Mouse (Mus musculus): ENCODE measurements at regions not wholly inside any gene's neighbourhood (a gene's known extent, or its start where the extent isn't known, plus 50 kb on each side); places are given as distances from the start of the nearest gene placed in this dataset.

GRCm38 (mm10) chr8:115420131-115420530, 287.5 kb downstream of the Maf start:
- ATAC-seq (ENCODE audit: low read depth) = no peak

GRCm38 (mm10) chr8:115418056-115418455, 289.5 kb downstream of the Maf start:
- Histone ChIP-seq H3K36me3 (ENCODE audit: control insufficient read depth, insufficient read depth, low read length) (no peaks in the 10 kb centered on the region), H3K4me1 (replicated peaks; ENCODE audit: control insufficient read depth, insufficient read depth, low read length) (no peaks in the 10 kb centered on the region), H3K27me3 (ENCODE audit: control insufficient read depth, insufficient read depth, low read depth, low read length) (no peaks in the 10 kb centered on the region), H3K27ac (ENCODE audit: low read length) (no peak overlapping the region), H3K4me2 (ENCODE audit: low read depth, low read length) (no peak overlapping the region), H3K9ac (ENCODE audit: low read length) (no peak overlapping the region), H3K9me3 (ENCODE audit: control insufficient read depth, low read length) (no peaks in the 10 kb centered on the region), H3K4me3 (ENCODE audit: low read length) (no peak overlapping the region)
- whole genome bisulfite sequencing = 50% methylated on average over 6 of the region's 6 CpGs
- ATAC-seq (ENCODE audit: low read depth) = no peak

More at GRCm38 (mm10) chr8:115420131-115420530, 287.5 kb downstream of the Maf start:
- Histone ChIP-seq H3K4me2 (ENCODE audit: low read depth, low read length) (no peak overlapping the region), H3K27me3 (ENCODE audit: control insufficient read depth, insufficient read depth, low read depth, low read length) (no peaks in the 10 kb centered on the region), H3K9ac (ENCODE audit: low read length) (no peak overlapping the region), H3K36me3 (ENCODE audit: control insufficient read depth, insufficient read depth, low read length) (no peaks in the 10 kb centered on the region), H3K9me3 (ENCODE audit: control insufficient read depth, low read length) (no peaks in the 10 kb centered on the region), H3K4me3 (ENCODE audit: low read length) (no peak overlapping the region), H3K4me1 (replicated peaks; ENCODE audit: control insufficient read depth, insufficient read depth, low read length) (no peaks in the 10 kb centered on the region), H3K27ac (ENCODE audit: low read length) (no peak overlapping the region)
- WGBS = 41% methylated on average over 6 of the region's 6 CpGs

GRCm38 (mm10) chr8:115414061-115414473, 293.5 kb downstream of the Maf start:
- no peak overlapping the region for H3K4me2 ChIP-seq (ENCODE audit: low read depth, low read length)
- H3K4me1 ChIP-seq (replicated peaks; ENCODE audit: control insufficient read depth, insufficient read depth, low read length) = no peaks in the 10 kb centered on the region
- no peak overlapping the region for H3K4me3 ChIP-seq (ENCODE audit: low read length)
- no peak overlapping the region for H3K27ac ChIP-seq (ENCODE audit: low read length)
- no peaks in the 10 kb centered on the region for H3K9me3 ChIP-seq (ENCODE audit: control insufficient read depth, low read length)
- H3K27me3 ChIP-seq (ENCODE audit: control insufficient read depth, insufficient read depth, low read depth, low read length) = no peaks in the 10 kb centered on the region
- no peaks in the 10 kb centered on the region for H3K36me3 ChIP-seq (ENCODE audit: control insufficient read depth, insufficient read depth, low read length)
- H3K9ac ChIP-seq (ENCODE audit: low read length) = no peak overlapping the region
- whole genome bisulfite sequencing = 18% methylated on average over 7 of the region's 7 CpGs
- peak; percentile 79 for ATAC-seq (ENCODE audit: low read depth)

GRCm38 (mm10) chr8:115411756-115412155, 295.8 kb downstream of the Maf start:
- Histone ChIP-seq H3K27ac (ENCODE audit: low read length) (no peak overlapping the region), H3K9ac (ENCODE audit: low read length) (no peak overlapping the region), H3K4me2 (ENCODE audit: low read depth, low read length) (no peak overlapping the region), H3K4me1 (replicated peaks; ENCODE audit: control insufficient read depth, insufficient read depth, low read length) (no peaks in the 10 kb centered on the region), H3K4me3 (ENCODE audit: low read length) (no peak overlapping the region), H3K27me3 (ENCODE audit: control insufficient read depth, insufficient read depth, low read depth, low read length) (no peaks in the 10 kb centered on the region), H3K9me3 (ENCODE audit: control insufficient read depth, low read length) (peaks cover 3% of the 10 kb centered on the region), H3K36me3 (ENCODE audit: control insufficient read depth, insufficient read depth, low read length) (no peaks in the 10 kb centered on the region)
- no peak for ATAC-seq (ENCODE audit: low read depth)
- WGBS = 82% methylated on average over 5 of the region's 5 CpGs

DNA sequence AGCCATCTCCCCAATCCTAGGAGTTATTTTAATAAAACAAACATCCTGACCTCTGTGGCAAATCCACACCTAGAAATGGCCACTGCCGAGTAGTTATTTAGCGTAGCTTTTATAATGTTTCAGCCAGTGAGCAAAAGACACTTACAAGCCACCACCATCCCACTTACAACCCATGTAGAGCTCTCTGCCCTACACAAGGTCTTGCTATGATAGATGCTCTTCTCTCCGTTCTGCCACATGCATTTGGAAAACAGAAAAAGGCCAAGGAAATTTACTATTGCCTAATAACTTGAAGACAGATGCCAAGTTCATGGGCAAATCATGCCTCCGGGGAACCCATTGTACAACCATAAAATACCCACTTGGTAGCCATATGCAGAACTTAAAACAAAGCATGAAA, 296.5 kb downstream of the Maf start:
- 87% methylated on average over 4 of the region's 4 CpGs for WGBS
- no peaks in the 10 kb centered on the region for H3K36me3 ChIP-seq (ENCODE audit: control insufficient read depth, insufficient read depth, low read length)
- no peak overlapping the region for H3K4me3 ChIP-seq (ENCODE audit: low read length)
- H3K4me2 ChIP-seq (ENCODE audit: low read depth, low read length) = no peak overlapping the region
- H3K9ac ChIP-seq (ENCODE audit: low read length) = no peak overlapping the region
- peaks cover 3% of the 10 kb centered on the region for H3K9me3 ChIP-seq (ENCODE audit: control insufficient read depth, low read length)
- H3K27me3 ChIP-seq (ENCODE audit: control insufficient read depth, insufficient read depth, low read depth, low read length) = no peaks in the 10 kb centered on the region
- no peaks in the 10 kb centered on the region for H3K4me1 ChIP-seq (replicated peaks; ENCODE audit: control insufficient read depth, insufficient read depth, low read length)
- no peak for ATAC-seq (ENCODE audit: low read depth)
- no peak overlapping the region for H3K27ac ChIP-seq (ENCODE audit: low read length)

DNA sequence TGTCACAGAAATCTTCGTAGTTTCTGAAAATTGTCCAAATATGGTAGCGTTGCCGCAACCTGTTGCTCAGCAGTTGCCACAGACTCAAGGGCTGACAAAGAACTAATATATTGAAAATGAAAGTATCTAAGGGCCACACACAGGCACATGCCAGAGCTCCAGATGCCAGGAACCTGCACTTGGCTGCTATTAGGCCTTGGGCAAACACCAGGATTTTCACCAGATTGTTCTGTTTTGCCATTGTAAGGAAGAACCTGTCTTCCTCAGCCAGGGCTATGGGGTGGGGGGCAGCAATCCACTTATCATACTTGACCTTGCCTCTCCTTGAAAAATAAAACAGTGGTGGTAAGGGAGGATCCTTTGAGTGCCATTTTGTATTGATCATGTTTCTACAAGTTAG, 297.4 kb downstream of the Maf start:
- Histone ChIP-seq H3K9ac (ENCODE audit: low read length) (no peak overlapping the region), H3K4me1 (replicated peaks; ENCODE audit: control insufficient read depth, insufficient read depth, low read length) (no peaks in the 10 kb centered on the region), H3K27ac (ENCODE audit: low read length) (no peak overlapping the region), H3K4me2 (ENCODE audit: low read depth, low read length) (no peak overlapping the region), H3K36me3 (ENCODE audit: control insufficient read depth, insufficient read depth, low read length) (no peaks in the 10 kb centered on the region), H3K9me3 (ENCODE audit: control insufficient read depth, low read length) (peaks cover 3% of the 10 kb centered on the region), H3K27me3 (ENCODE audit: control insufficient read depth, insufficient read depth, low read depth, low read length) (no peaks in the 10 kb centered on the region), H3K4me3 (ENCODE audit: low read length) (no peak overlapping the region)
- no peak for ATAC-seq (ENCODE audit: low read depth)
- WGBS = 88% methylated on average over 3 of the region's 3 CpGs

DNA sequence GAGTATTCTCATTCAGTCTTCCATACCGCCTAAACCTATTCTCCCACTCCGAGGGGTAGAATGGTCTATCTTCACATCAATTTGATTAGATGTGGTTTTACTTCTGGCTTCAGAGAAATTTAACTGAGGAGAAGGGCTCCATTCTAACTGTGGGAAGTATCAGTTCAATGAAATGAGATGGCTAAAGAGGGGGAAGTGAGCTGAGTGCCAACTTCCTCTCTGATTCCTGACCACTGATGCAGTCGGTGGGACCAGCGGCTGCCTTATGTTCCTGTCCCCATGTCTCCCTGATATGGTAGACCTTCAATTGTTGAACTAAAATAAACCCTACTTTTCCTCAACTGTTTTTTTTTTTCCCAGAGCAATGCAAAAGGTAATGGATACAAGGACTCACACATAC, 300.1 kb downstream of the Maf start:
- Histone ChIP-seq H3K27ac (ENCODE audit: low read length) (no peak overlapping the region), H3K27me3 (ENCODE audit: control insufficient read depth, insufficient read depth, low read depth, low read length) (no peaks in the 10 kb centered on the region), H3K9ac (ENCODE audit: low read length) (no peak overlapping the region), H3K9me3 (ENCODE audit: control insufficient read depth, low read length) (peaks cover 3% of the 10 kb centered on the region), H3K4me1 (replicated peaks; ENCODE audit: control insufficient read depth, insufficient read depth, low read length) (no peaks in the 10 kb centered on the region), H3K4me3 (ENCODE audit: low read length) (no peak overlapping the region), H3K4me2 (ENCODE audit: low read depth, low read length) (no peak overlapping the region), H3K36me3 (ENCODE audit: control insufficient read depth, insufficient read depth, low read length) (no peaks in the 10 kb centered on the region)
- 90% methylated on average over 4 of the region's 4 CpGs for WGBS
- no peak for ATAC-seq (ENCODE audit: low read depth)

GRCm38 (mm10) chr8:115403601-115404000, 304.0 kb downstream of the Maf start:
- 65% methylated on average over 4 of the region's 4 CpGs for WGBS
- Histone ChIP-seq H3K36me3 (ENCODE audit: control insufficient read depth, insufficient read depth, low read length) (no peaks in the 10 kb centered on the region), H3K27me3 (ENCODE audit: control insufficient read depth, insufficient read depth, low read depth, low read length) (no peaks in the 10 kb centered on the region), H3K27ac (ENCODE audit: low read length) (no peak overlapping the region), H3K9me3 (ENCODE audit: control insufficient read depth, low read length) (peaks cover 3% of the 10 kb centered on the region), H3K4me3 (ENCODE audit: low read length) (no peak overlapping the region), H3K4me2 (ENCODE audit: low read depth, low read length) (no peak overlapping the region), H3K4me1 (replicated peaks; ENCODE audit: control insufficient read depth, insufficient read depth, low read length) (no peaks in the 10 kb centered on the region), H3K9ac (ENCODE audit: low read length) (no peak overlapping the region)
- no peak for ATAC-seq (ENCODE audit: low read depth)

DNA sequence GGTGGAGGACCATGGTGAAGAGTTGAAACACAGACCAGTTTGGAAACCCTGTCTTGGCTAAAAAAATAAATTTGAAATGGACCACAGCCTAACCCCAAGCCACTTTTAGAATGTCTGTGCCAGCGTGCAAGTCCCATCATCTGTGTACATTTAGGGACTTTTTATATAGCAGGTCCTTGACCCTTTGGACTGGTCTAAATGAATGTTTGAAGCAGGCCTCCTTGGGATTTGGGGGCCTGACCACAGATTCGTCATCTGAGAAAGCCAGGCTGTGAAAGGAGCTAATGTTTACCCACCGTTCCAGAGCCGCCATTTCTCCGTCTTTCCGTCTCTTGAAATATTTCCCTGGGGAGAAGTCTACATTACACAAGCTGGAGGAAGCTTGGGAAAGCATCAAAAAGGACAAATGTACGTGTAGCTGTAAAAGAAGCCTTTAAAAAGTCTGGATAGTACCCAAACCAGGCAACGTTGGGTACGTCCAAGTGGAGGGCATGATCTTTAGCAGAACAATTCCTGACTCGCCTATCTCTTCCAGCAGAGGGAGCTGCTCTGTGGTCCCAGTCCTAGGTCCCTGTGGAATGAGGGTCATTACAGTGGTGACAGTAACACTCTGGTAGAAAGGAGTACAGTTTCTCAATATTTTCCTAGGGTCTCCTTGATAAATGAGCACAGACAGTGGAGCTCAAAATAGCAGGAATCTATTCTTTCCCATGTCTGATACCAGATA, 305.0 kb downstream of the Maf start:
- no peak overlapping the region for H3K27ac ChIP-seq (ENCODE audit: low read length)
- WGBS = 51% methylated on average over 10 of the region's 10 CpGs
- no peaks in the 10 kb centered on the region for H3K36me3 ChIP-seq (ENCODE audit: control insufficient read depth, insufficient read depth, low read length)
- no peak for ATAC-seq (ENCODE audit: low read depth)
- H3K27me3 ChIP-seq (ENCODE audit: control insufficient read depth, insufficient read depth, low read depth, low read length) = no peaks in the 10 kb centered on the region
- H3K9ac ChIP-seq (ENCODE audit: low read length) = no peak overlapping the region
- H3K4me3 ChIP-seq (ENCODE audit: low read length) = no peak overlapping the region
- H3K4me1 ChIP-seq (replicated peaks; ENCODE audit: control insufficient read depth, insufficient read depth, low read length) = no peaks in the 10 kb centered on the region
- peaks cover 3% of the 10 kb centered on the region for H3K9me3 ChIP-seq (ENCODE audit: control insufficient read depth, low read length)
- H3K4me2 ChIP-seq (ENCODE audit: low read depth, low read length) = no peak overlapping the region
